Mouse (Mus musculus) CH12.LX (cell line): ENCODE results near the gene Fen1. TPM values are rescaled to one million over a fixed set of nuclear protein-coding genes. Genes with fewer than 3 reads are reported as not detected.
"Not testable (repeated sequence)": the region's sequence is repeated elsewhere in the genome, so short reads cannot be mapped to it uniquely, and the experiment has no call there.

Experiments
- DNase-seq: peaks from one replicate; pipeline ENCODE4 v3.0.0-alpha.2; 2013; ENCODE audit errors: extremely low read depth
- H3K27ac ChIP-seq: 2 replicates; pipeline ENCODE4 v1.5.1; 2012; ENCODE audit warnings: low read depth, mild to moderate bottlenecking, control low read depth, moderate library complexity; ENCODE audit not compliant: insufficient read depth
- H3K27me3 ChIP-seq: replicated peaks from 2 replicates; pipeline ENCODE3; 2012; ENCODE audit warnings: inconsistent platforms
- H3K36me3 ChIP-seq, 2 experiments: replicated peaks in 1 of 2; 2 replicates each; pipeline versions ENCODE3 to v1.6.1; 2012; ENCODE audit warnings: inconsistent platforms in 1 of 2, low read length in 1 of 2, mild to moderate bottlenecking in 1 of 2, mixed read lengths in 1 of 2, moderate library complexity in 1 of 2; ENCODE audit not compliant: control insufficient read depth in 1 of 2, insufficient read depth in 1 of 2
- H3K4me1 ChIP-seq, 2 experiments: 2 replicates each; pipeline ENCODE4 v1.6.1; 2012; ENCODE audit warnings: inconsistent platforms in 1 of 2, moderate library complexity in 1 of 2; ENCODE audit not compliant: insufficient read depth in 2 of 2, control insufficient read depth in 1 of 2
- H3K4me2 ChIP-seq: 2 replicates; pipeline ENCODE4 v1.6.1; 2012; ENCODE audit warnings: low read depth, mild to moderate bottlenecking, control low read depth; ENCODE audit not compliant: poor library complexity, insufficient read depth, severe bottlenecking
- H3K4me3 ChIP-seq, 3 experiments: fragments of 150-350 bp in 1 of 3; sonication (generic) in 1 of 3; replicated peaks in 1 of 3; 2 replicates each; pipeline versions ENCODE3 to v1.5.1; 2011 to 2012; ENCODE audit warnings: low read depth in 2 of 3, low read length in 2 of 3, mild to moderate bottlenecking in 2 of 3, moderate library complexity in 2 of 3, control low read depth in 1 of 3, improper control_type of control experiment in 1 of 3, inconsistent platforms in 1 of 3, mixed read lengths in 1 of 3; ENCODE audit not compliant: poor library complexity in 1 of 3
- H3K79me2 ChIP-seq: replicated peaks from 2 replicates; pipeline ENCODE4 v1.6.1; 2012; ENCODE audit warnings: mild to moderate bottlenecking, moderate library complexity; ENCODE audit not compliant: control insufficient read depth, poor library complexity, insufficient read depth, severe bottlenecking; ENCODE audit errors: extremely low read depth
- H3K9ac ChIP-seq: 2 replicates; pipeline ENCODE4 v1.6.1; 2012; ENCODE audit warnings: low read depth, mild to moderate bottlenecking, control low read depth, moderate library complexity; ENCODE audit not compliant: insufficient read depth
- H3K9me3 ChIP-seq: replicated peaks from 2 replicates; pipeline ENCODE3; 2012; ENCODE audit warnings: low read length, inconsistent platforms, mixed read lengths
- CTCF ChIP-seq, 2 experiments: IDR thresholded peaks in 1 of 2; conservative IDR thresholded peaks in 1 of 2; 2 replicates each; pipeline ENCODE4 v1.5.1; 2011 to 2012; ENCODE audit warnings: low read depth in 2 of 2, low read length in 2 of 2, improper control_type of control experiment in 1 of 2, inconsistent platforms in 1 of 2, mild to moderate bottlenecking in 1 of 2, moderate library complexity in 1 of 2
- ELF1 ChIP-seq: IDR thresholded peaks from 2 replicates; pipeline ENCODE4 v1.6.1; 2014; ENCODE audit warnings: low read depth, mild to moderate bottlenecking, inconsistent platforms, low read length, improper control_type of control experiment
- EP300 ChIP-seq: IDR thresholded peaks from 2 replicates; pipeline ENCODE4 v1.6.1; 2011; ENCODE audit warnings: low read length, improper control_type of control experiment
- IRF4 ChIP-seq: IDR thresholded peaks from 2 replicates; pipeline ENCODE4 v1.6.1; 2014; ENCODE audit warnings: low read depth, mild to moderate bottlenecking, inconsistent platforms, low read length, improper control_type of control experiment
- JUN ChIP-seq: IDR thresholded peaks from 2 replicates; pipeline ENCODE4 v1.6.1; 2011; ENCODE audit warnings: low read depth, mild to moderate bottlenecking, low read length, improper control_type of control experiment, moderate library complexity; ENCODE audit not compliant: insufficient read depth
- MAX ChIP-seq: IDR thresholded peaks from 2 replicates; pipeline ENCODE4 v1.6.1; 2011; ENCODE audit warnings: low read length, improper control_type of control experiment
- MAZ ChIP-seq: IDR thresholded peaks from 2 replicates; pipeline ENCODE4 v1.6.1; 2012; ENCODE audit warnings: low read depth, mild to moderate bottlenecking, inconsistent platforms, low read length, improper control_type of control experiment, moderate library complexity
- NELFE ChIP-seq: IDR thresholded peaks from 2 replicates; pipeline ENCODE4 v1.6.1; 2011; ENCODE audit warnings: low read depth, low read length, improper control_type of control experiment
- NRF1 ChIP-seq: IDR thresholded peaks from 2 replicates; pipeline ENCODE4 v1.6.1; 2014; ENCODE audit warnings: low read depth, mild to moderate bottlenecking, inconsistent platforms, low read length, improper control_type of control experiment, moderate library complexity
- SIN3A ChIP-seq: IDR thresholded peaks from 2 replicates; pipeline ENCODE4 v1.6.1; 2012; ENCODE audit warnings: low read length, improper control_type of control experiment, inconsistent platforms
- USF2 ChIP-seq: conservative IDR thresholded peaks from 2 replicates; pipeline ENCODE4 v1.6.1; 2011; ENCODE audit warnings: low read depth, low read length, improper control_type of control experiment
- ZKSCAN1 ChIP-seq: IDR thresholded peaks from 2 replicates; pipeline ENCODE4 v1.6.1; 2012; ENCODE audit warnings: low read depth, inconsistent platforms, low read length, improper control_type of control experiment, borderline replicate concordance
- dilution Hi-C: fragments of 300-500 bp; cut with MboI; formaldehyde crosslinking; loops from 2 replicates; pipeline ENCODE4 v1.14.3; 2020; ENCODE audit warnings: low sequenced_read_pairs; ENCODE audit not compliant: extremely low pct_unique_long_range_greater_than_20kb, extremely low pct_ligation_motif_present
- in situ Hi-C: fragments of 300-500 bp; cut with MboI; formaldehyde crosslinking; loops from 3 replicates; pipeline ENCODE4 v1.14.3; 2019; ENCODE audit warnings: low sequenced_read_pairs, low pct_ligation_motif_present, low pct_unique_long_range_greater_than_20kb, mixed read lengths
- polyA plus RNA-seq: library from polyadenylated mRNA; unstranded; fragments of >175 nt; gene quantifications from 2 replicates; pipeline ENCODE4 v1.2.1, GENCODE M21; 2012; ENCODE audit warnings: low read depth; ENCODE audit not compliant: insufficient read length
- total RNA-seq, 2 experiments: library from RNA; depleted of rRNA; stranded (reverse); fragments of 300-350 nt in 1 of 2; fragments of >200 nt in 1 of 2; gene quantifications; 2 replicates each; pipeline ENCODE4 v1.2.3; 2012 to 2014

Gene Fen1
- total and polyA plus RNA-seq, 3 experiments, result 111 to 156 (median 125) TPM

- H3K9me3 ChIP-seq, H3K27me3 ChIP-seq, dilution Hi-C loops, H3K79me2 ChIP-seq, H3K27ac ChIP-seq, DNase-seq, H3K36me3 ChIP-seq, H3K4me3 ChIP-seq, H3K9ac ChIP-seq, H3K4me2 ChIP-seq, in situ Hi-C loops: not testable (repeated sequence)
- H3K4me1 ChIP-seq, result peaks cover 6 to 31% of the 10 kb centered on the region in 2 experiments
These were observed 34.2 kb downstream of the Fen1 start for GRCm38 (mm10) chr19:10169692-10170330.

DNA sequence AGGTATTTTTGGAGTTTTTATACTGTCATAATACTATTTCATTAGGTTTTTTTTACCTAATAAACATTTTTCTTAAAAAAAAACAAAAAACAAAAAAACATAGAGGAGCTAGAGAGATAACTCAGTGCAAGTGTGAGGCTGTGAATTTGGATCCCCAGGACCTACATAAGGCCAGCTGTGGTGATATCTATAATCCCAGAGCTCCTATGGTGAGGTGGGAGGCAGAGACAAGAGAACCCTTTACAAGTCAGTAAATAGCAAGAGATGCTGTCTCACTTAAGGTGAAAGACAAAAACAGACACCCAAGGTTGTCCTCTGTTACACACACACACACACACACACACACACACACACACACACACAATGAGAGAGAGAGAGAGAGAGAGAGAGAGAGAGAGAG lies 34.8 kb downstream of the Fen1 start:
- TF ChIP-seq ELF1 (no peak), SIN3A (no peak), USF2 (no peak), MAX (no peak)
- Histone ChIP-seq H3K9me3 (no peaks in the 10 kb centered on the region), H3K4me1 (peaks cover 6 to 30% of the 10 kb centered on the region in 2 experiments), H3K27me3 (no peaks in the 10 kb centered on the region), H3K79me2 (no peaks in the 10 kb centered on the region), H3K9ac (no peak overlapping the region), H3K36me3 (no peaks in the 10 kb centered on the region), H3K4me2 (no peak overlapping the region), H3K27ac (no peak overlapping the region), H3K4me3 (no peak overlapping the region)
- in situ Hi-C loops, result no loop called here
- no peak for DNase-seq
- dilution Hi-C loops, result no loop called here

GRCm38 (mm10) chr19:10168441-10168840 lies 35.5 kb downstream of the Fen1 start:
- H3K36me3 ChIP-seq, result no peaks in the 10 kb centered on the region
- TF ChIP-seq NELFE, result no peak
- no peak for TF ChIP-seq CTCF (conservative IDR thresholded peaks at IDR 0.05 in 1 of 2, IDR thresholded peaks at IDR 0.05 in 1 of 2; ENCODE audit: low read depth in 2 of 2, low read length in 2 of 2)
- no peak for TF ChIP-seq EP300
- no peak for TF ChIP-seq JUN
- TF ChIP-seq IRF4, result no peak
- TF ChIP-seq MAZ, result no peak
- TF ChIP-seq MAX, result no peak
- TF ChIP-seq ZKSCAN1, result no peak
- TF ChIP-seq NRF1, result no peak
- H3K27me3 ChIP-seq, result no peaks in the 10 kb centered on the region
- DNase-seq, result no peak
- H3K79me2 ChIP-seq, result no peaks in the 10 kb centered on the region
- no peak overlapping the region for H3K4me3 ChIP-seq
- no peaks in the 10 kb centered on the region for H3K9me3 ChIP-seq
- peaks cover 6 to 23% of the 10 kb centered on the region in 2 experiments for H3K4me1 ChIP-seq
- H3K4me2 ChIP-seq, result no peak overlapping the region
- in situ Hi-C loops, result no loop called here
- dilution Hi-C loops, result no loop called here
- H3K9ac ChIP-seq, result no peak overlapping the region
- H3K27ac ChIP-seq, result no peak overlapping the region
